Mouse (Mus musculus) kidney, adult 2 months (tissue): ENCODE results near the gene Orc2.

ENCODE experiments used
- CTCF ChIP-seq: fragments of 200-500 bp; conservative IDR thresholded peaks from 2 replicates; pipeline ENCODE4 v1.5.1; 2011; ENCODE audit warnings: low read depth, mild to moderate bottlenecking, control low read depth, low read length, moderate library complexity, mixed read lengths; ENCODE audit not compliant: insufficient read depth, insufficient read length
- POLR2A ChIP-seq: fragments of 200-500 bp; IDR thresholded peaks from one replicate; pipeline ENCODE4 v1.6.1; 2011; ENCODE audit warnings: low read depth, low read length, control low read depth

- TF ChIP-seq CTCF (no peak), POLR2A (peak; percentile 95)
Observed at GRCm38 (mm10) chr1:58423371-58424248, 81.3 kb downstream of the Orc2 start, which contains the start of gene Clk1.
